Mouse (Mus musculus): Measurements from ENCODE around the gene Rhob.

The Rhob gene

DNA sequence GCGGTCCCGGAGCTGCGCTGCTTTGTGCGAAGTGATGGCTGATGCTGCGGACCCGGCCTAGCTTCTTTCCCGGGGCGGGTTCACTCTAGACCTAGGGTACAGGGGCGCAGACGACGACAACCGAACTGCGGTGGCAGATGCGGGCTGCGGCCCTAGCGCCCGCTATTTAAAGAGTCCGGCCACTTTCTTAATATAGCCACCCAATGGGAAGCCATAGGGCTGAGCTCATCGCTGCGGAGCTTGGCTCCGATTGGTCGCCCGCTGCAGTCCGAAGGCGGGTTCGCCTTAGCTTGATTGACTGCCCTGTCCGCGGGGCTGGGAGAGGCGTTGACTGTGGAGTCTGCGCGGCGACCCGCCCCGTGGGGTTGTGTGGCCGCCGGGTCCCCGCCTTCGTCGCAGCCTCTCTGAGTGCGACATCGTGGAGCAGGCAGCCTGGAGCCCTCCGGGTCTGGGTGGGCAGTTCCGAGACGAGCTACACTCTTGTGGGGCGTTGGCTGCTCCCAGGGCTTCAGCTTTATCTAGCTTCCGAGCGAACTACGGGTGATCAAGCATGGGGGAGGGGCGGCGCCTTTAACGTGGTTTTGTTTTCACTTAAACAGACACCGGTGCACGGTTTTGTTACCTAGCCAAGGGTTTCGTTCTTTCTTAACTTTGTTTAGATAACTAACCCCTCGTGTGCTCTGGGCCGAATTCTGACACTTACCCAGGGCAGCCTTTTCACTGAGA lies at the start of gene Rhob:
TSS of gene Rhob (minus strand) at position 139 of the 726 bp plus-strand sequence.
- peak; percentile 99 for DNase-seq (ENCODE audit: low spot score)

DNA sequence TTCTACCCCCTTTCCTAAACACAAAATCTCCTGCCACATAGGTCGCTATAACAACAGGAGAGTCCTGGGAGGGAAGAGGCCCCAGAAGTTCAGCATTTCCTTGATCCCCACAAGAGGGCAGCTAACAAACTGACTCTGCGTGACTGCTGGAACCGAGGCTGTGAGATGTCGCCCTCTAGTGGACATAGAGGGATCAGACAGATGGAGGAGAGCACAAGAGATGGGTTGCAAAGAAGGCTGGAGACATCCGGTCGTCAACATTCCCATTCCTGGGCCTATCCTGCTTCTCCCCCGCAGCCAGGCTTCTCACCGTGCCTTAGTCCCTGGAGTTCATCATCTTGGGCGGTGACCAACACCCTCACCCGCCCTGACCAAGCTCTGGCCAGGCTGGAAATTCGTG lies 47.5 kb upstream of the Rhob start:
- peak; percentile 47 for DNase-seq (ENCODE audit: low spot score)

DNA sequence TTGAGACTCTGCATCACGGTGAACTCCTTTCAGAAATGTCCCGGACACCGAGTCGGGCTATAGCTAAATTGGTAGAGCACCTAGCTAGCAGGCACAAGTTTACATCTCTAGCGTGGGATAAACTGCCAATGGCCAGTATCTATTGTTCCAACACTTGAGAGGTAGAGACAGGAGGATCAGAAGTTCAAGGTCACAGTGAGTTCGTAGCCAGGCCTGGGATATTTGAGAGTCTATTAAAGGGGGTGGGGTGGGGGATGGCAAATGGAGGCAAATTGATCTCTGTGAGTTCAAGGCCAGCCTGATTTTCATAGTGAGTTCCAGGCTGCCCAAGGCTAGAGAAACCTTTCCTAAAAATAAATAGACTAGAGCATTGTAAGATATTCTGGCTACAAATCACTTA lies 47.0 kb upstream of the Rhob start:
- no peak for DNase-seq (ENCODE audit: low spot score)

DNA sequence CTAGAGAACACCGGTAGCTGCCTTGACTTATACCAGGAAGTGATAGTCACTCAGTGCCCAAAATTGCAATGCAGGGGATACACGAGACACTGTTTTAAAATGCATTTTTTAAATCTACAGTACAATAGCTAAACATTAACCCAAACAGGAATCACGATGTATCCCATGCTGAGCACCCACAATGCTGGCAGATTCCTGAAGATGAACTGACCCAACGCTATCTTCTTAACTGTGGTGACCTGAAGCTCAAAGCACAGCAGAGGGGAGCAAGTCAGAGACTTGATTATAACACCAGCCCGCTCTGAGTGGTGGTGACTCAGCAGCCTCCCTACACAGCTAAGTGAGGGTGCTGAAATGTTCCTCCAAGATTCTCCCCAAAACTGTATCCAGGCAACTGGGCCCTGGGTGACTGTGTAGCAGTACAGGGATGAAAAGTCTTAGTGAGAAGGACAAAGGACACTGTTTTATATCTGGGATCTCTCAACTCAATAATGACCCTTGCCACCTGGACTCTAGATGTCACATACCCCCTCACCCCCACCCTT lies 45.3 kb upstream of the Rhob start:
- DNase-seq (ENCODE audit: low spot score): peak; percentile 21

DNA sequence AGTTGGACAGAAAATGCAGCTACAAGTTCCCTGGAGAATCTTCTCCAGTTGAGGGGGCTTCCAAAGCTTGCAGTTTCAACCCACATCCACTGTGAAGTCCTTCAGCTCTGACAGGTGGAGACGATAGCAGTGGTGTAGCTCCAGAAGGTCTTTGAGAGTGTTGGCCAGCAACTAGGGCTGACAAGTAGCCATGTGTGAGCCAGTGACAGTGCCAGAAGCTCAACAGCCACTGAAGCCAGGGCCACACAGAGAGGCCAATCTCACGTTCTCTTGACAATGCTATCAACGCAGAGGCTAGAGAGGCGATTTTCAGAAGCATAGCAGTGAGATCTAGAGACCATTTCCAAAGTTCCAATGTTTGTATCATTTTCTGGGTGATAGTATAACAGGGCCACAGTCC lies 42.6 kb upstream of the Rhob start:
- DNase-seq (ENCODE audit: low spot score): no peak

DNA sequence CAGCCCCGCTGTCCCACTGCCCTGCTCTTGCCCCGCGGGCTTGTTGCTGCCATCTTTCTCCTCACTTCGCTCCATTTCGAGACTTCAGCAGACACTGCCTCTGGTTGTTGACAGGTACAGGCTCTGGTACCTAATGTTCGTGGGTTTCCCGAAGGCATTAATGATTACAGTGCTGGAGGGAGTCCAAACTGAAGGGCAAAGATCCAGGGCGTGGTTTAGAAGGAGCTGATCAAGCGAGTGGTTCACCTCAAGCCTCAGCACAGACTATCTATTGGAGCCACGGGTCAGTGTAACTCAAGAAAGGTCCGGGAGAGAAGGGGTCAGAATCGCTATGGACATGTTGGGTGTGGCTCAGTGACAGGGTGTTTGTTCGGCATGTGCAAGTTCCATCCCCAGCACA lies 39.7 kb upstream of the Rhob start:
- no peak for DNase-seq (ENCODE audit: low spot score)

DNA sequence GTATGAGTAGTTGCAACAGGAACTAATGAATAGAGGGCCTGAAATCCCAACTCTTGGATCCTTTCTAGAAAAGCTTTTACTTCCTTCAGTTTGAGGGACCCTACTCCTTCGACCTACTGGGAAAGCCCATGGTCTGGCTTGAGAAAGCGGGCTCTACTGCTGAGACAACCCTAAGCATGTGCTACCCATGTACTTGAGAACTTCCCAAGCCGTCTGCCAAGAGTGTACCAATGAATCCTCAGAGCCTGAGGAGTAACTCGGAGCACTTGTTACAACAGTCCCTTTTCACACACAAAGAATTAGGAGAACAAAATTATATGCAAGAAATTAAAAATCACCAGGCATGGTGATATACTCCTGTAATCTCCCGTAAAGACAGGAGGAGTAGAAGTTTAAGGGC lies 37.5 kb upstream of the Rhob start:
- no peak for DNase-seq (ENCODE audit: low spot score)

DNA sequence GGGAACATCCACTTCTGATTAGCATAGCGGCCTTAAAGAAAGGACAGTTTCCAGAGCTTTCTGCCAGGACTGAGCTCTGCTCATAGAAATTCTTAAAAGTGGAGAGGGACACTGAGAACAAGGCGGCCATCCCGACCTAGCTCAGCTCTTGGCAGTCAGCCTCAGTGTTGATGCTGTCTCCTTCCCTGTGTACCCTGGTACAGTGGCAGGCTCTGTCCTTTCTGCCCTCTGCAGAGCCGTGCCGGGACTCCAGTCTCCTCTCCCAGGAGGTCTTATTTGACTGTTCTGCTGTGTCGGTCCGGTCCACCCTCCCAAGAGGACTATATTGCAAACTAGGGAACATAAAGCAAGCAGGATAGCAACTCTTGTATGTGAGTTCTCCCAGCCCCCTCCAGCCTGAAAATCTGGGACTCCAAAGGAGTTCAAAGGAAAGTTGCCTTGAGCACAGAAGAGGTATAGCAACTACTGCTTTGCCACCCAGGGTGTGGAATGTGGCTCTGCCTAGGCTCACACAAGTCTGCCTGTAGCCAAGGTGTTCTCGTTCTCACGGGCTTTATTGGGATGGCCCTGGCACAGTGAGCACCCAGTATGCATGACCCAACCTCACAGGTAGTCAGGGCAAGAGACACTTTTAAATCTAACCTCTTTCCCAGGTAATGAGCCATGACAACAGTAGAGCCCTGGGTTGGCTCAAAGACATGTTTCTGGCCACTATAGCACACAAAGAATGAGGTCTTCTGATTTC lies 36.6 kb upstream of the Rhob start:
- DNase-seq (ENCODE audit: low spot score): no peak

DNA sequence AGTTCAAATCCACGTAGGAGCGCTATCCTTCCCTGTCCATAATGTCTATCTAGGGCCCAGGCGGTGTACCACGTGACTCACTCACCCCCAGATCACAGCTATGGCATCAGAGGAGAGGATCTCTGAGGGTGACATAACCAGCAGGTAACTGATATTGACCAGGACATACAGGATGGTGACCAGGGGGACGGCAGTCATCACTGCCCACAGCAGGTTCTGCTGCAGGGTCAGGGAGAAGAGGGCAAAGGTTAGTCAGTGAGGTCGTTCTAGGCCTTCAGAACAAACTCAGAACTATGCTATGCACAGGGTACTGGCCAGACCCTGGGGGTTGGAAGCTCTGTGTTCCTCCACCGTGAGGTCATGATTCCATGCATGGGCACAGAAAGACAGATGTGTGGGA lies 35.8 kb upstream of the Rhob start:
- no peak for DNase-seq (ENCODE audit: low spot score)

DNA sequence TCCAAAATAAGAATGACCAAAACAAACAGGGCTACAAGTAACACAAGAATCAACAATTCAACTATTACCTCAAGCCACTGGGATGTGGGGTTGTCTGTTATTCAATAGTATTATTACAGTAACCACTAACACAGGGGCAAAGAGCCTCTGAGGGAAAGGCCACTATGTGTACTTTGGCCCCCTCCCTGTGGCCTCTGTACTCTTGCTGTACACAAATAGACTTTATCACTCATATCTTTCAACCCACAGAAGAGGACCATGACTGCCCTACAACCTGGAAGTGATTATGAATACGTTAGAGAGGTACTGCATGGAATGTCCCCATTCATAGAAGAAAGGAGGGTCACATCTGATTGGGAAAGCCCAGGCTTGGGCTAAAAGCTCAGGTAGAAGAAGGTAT lies 35.1 kb upstream of the Rhob start:
- DNase-seq (ENCODE audit: low spot score): no peak

DNA sequence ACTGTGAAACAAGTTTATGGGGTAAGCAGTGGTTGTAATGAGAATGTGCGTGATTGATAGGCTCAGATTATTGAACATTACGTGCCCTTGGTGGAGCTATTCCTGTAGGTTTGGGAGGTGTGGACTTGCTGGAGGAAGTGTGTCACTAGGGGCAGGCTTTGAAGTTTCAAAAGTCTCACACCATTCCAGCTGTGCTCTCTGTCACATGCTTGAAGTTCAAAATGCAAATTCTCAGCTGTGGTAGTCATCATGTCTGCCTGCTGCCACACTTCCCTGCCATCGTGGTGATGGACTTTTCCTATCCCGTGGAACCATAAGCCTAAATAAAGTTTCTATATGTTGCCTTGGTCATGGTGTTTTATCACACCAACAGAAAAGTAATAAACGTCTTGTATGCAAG lies 28.0 kb upstream of the Rhob start:
- no peak for DNase-seq (ENCODE audit: low spot score)

DNA sequence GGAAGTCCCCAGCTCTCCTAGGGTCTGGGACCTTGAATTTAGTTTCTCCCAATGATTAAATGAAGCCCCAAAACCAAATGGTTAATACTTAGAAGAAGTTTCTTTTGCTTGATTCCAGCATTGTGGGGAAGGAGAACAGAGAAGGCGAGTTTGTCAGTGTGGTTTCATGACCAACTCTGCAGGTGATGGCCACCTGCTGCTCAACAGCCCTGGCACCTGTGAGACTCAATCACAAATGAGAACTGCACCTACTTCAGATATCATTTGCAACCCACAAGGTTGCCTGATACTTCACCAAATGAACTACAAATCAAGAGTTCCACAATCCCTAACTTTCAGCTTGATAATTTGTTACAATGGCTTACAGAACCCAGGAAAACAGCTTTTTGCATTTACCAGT lies 27.4 kb upstream of the Rhob start:
- no peak for DNase-seq (ENCODE audit: low spot score)

DNA sequence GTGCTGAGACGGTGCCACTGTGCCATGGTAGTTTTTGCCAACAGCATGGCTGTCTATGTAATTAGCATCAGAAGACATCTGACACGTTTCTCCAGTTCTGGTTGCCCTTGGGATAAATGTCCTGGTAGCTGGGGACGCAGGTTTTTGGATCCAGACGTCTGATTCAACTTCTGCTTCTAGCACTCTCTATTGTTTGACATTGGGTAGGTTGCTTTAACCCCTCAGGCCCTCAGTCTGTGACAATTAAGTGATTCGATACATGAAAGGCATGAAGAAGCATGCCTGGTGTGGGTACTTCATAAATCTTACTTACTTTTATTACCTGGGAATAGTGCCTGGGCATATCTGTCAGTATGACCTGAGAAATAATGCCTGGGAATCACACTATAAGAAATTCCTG lies 24.3 kb upstream of the Rhob start:
- no peak for DNase-seq (ENCODE audit: low spot score)

DNA sequence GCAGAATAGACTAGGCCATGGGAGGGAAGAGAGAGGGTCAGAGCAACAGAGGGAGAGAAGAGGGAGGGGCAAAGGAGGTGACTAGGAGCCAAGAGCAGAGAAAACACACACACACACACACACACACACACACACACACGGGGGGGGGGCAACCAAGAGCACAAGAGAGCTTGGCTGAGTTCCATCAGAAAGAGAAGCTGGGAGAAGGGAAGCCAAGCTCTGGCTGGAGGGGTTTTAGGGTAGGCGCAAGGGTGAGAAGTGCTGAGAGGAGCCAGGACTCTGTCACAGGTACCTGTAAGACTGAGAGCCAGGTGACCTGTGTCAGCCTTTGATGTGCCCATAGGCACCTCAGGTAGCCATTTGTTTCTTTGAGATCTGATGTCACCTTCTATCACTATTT lies 22.9 kb upstream of the Rhob start:
- DNase-seq (ENCODE audit: low spot score): no peak

DNA sequence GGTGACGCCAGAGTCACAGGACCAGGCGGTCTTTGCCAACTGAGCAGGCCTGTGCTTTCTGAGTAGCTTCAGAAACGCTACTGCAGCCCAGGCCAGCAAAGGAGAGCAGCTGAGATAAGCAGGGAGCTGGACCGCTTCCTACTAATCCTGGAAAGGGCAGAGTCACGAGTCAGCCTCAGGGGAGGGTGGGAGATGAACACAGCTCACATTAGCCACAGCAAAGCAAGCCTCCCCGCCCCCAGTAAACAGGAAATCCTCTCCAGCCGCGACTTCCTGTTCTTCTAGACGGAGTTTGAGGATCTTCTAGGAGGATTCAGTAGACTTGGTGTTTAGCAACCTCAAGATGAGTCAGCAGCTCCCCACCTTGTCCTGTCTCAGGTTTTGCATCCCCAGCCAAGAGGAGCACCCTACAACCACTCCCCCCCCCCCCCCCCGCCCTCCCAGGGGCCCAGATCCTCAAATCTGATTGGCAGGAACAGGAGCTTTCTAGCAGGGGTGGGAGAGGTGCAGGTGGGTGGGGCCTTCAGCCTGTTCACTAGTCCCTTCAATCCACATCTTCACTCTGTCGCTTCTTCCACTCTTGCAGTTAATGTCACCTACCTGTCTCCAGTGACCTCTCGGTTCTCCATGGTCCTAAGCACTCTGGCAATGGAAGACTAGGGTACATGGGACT lies 21.7 kb upstream of the Rhob start:
- DNase-seq (ENCODE audit: low spot score): no peak

DNA sequence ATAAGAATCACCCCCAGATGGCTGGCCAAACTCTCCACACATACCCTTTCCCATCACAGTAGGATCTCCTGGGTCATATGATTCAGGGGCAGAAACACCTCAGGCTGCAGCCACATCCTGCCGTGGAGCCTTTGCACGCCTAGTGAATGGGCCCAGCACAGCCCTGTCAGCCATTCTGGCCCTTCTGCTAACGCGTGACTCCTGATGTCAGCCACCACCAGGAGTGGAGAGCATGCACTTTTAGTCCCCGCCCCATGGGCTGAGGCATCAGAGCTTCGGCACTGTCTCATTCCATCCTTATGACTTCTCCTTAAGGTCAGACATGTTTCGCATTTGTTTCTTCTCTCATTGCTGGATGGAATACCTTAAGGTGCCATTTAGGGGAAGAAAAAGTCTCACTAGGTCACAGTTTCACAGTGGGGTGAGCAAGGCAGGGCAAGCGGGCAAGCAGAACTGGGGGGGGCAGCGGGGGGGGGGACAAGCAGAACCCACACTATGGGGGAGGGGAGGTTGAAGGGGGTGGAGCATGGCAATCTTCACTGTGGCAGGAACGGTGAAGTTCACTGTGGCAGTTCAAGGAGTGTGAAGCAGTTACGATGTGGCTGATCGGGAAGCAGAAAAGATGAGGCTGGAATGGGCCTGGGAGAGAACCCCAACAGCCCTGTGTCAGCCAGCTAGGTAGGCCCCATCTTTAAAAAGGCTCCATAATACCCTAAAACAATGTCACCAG lies 19.8 kb upstream of the Rhob start:
- no peak for DNase-seq (ENCODE audit: low spot score)

DNA sequence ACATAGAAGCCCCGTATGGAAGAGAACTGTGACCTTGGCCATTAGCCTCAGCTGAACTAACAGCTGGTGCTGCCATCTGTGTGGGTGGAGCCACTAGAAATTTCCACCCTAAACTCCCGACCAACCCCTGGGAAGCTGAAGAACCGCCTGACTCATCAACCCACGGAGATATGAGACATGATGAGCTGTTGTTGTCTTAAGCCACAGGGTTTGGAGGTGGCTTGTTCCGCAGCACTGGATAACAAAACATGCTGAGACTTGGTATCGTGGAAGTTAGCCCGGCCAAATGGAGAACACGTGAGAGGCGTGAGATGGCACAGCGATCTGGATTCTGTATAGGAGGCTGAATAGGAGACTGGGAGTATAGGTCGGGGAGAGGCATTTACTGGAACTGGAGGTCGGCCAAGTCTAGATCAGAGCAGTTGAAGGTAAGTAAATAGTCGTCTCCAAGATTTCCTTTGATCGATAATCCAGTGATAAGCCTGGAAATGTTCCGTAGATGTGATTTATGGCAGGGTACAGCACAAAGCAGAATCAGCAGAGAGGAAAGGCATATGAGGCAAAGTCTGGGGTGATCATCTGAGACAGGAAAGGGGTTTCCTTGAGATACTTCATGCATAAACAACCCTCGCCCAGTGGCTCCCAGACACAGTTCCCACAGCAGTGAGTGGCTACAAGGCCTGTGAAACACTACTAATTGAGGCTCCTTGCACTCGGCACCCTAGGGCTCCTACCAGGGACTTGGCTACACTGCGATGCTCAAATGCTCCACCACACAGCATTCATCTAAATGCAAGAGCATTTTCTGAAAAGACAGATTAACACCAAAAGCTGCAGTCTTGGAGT lies 11.5 kb upstream of the Rhob start:
- DNase-seq (ENCODE audit: low spot score): no peak

DNA sequence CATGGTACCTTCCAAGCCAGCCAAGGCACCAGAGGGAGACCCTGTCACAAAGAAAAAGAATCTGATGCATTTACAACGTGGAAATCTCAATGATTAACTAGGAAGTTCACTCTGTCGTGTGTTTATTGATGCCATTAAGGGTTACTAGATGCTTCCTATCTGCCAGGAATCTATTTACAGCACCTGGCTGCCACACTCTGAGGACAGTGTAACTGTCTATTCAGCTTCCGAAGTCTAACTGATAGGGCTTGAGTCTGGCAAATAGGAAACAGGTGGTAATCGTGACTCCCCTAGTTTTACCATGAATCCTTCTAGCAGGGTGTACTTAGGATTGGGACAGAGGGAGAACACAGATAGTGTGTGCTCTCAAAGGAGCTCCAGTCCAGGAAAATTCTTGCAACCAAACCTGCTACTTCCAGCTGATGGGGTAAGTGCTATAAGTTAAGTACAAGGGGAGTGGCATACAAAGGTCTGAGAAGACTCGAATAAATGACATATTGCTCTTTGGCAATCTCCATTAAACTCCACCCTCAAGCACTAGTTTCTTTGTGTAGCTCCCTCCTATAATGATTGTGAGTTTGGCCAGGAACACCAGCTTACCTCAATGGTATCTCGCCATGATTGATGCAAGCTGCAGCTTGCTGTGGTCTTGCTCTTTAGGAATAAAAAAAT lies 10.6 kb upstream of the Rhob start:
- DNase-seq (ENCODE audit: low spot score): no peak

DNA sequence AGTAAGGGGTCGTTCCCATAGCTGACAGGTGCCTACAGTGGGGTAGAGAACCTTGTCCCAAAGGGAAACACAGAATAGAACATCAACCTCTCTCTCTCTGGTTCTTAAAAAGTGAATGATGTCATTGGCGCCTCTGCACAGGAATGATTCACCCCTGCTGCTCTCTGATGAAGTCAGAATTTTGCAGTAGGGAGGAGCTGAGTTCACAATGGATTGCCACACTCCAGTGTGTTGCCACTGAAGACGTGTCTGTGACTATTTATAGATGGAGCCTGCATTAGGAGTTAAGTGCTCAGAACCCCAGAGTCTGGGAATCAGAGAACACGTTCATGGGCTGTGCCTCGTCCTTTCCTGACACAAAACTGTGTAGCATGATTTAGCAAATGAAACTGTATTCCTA lies 9.9 kb upstream of the Rhob start:
- no peak for DNase-seq (ENCODE audit: low spot score)

DNA sequence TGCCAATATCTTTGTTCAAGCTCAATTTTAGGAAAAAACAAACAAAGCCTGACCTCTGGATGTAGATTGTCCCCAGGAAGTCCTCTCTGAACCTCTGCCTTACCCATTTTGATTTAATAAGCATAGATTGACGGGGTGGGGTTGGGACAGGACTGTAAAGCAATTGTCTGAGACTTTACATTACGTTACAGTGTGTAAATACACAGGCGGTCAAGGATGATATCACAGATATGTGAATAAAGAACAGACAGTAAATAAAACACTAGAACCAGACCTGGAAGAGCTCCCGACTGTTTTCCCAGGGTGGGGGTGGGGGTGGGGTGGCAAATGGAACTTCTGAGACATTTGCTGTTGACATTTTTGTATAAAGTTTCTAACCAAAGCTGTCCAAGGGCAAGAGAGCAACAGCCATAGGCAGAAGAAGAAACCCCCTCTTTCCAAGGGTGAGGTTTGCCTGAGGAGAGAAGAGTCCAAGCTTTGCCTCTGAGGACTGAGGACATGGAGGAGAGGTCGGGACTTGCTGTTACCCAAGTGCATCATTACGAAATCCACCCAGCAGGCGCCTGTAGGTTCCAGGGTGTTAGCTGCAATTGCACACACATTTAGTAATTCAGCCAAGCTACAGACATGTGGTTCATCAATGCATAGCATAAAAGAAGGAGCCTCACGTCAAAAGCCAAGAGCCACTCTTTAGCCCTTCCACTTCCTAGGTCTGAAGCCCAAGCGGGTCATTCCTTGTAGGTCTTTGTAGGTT lies 7.3 kb upstream of the Rhob start:
- no peak for DNase-seq (ENCODE audit: low spot score)

Data from left cerebral cortex, adult 11 months (tissue).